Mouse (Mus musculus): ENCODE results near the gene Lrba. TPM values are rescaled to one million over a fixed set of nuclear protein-coding genes. Genes with fewer than 3 reads are reported as not detected.

Lrba gene
- total and polyA plus RNA-seq, 3 experiments = 12.3 to 22.6 (median 13.8) TPM

GRCm38 (mm10) chr3:86536751-86537150 is 312.3 kb downstream of the Lrba start:
- no peaks in the 10 kb centered on the region for H3K79me2 ChIP-seq (replicated peaks; ENCODE audit: control insufficient read depth, extremely low read depth, insufficient read depth, poor library complexity, severe bottlenecking)
- no peaks in the 10 kb centered on the region for H3K27me3 ChIP-seq (replicated peaks)
- no peak overlapping the region for H3K27ac ChIP-seq (ENCODE audit: insufficient read depth, low read depth)
- peaks cover 0 to 14% of the 10 kb centered on the region in 2 experiments; a peak in 3 of 4 replicates for H3K4me1 ChIP-seq (ENCODE audit: control insufficient read depth in 1 of 2, insufficient read depth in 2 of 2)
- H3K9me3 ChIP-seq (replicated peaks; ENCODE audit: low read length) = no peaks in the 10 kb centered on the region
- no peaks in the 10 kb centered on the region for H3K36me3 ChIP-seq (replicated peaks in 1 of 2; ENCODE audit: control insufficient read depth in 1 of 2, insufficient read depth in 1 of 2, low read length in 1 of 2)
- no peak overlapping the region for H3K4me2 ChIP-seq (ENCODE audit: insufficient read depth, low read depth, poor library complexity, severe bottlenecking)
- H3K4me3 ChIP-seq (replicated peaks in 1 of 3; ENCODE audit: low read depth in 2 of 3, low read length in 2 of 3, poor library complexity in 1 of 3) = no peak overlapping the region
- in situ Hi-C loops (cut with MboI; ENCODE audit: low pct_ligation_motif_present, low pct_unique_long_range_greater_than_20kb, low sequenced_read_pairs) = no loop called here
- no peak for DNase-seq (ENCODE audit: extremely low read depth)
- no peak overlapping the region for H3K9ac ChIP-seq (ENCODE audit: insufficient read depth, low read depth)
- dilution Hi-C loops (cut with MboI; ENCODE audit: extremely low pct_ligation_motif_present, extremely low pct_unique_long_range_greater_than_20kb, low sequenced_read_pairs) = no loop called here
- TF ChIP-seq ZKSCAN1 (IDR thresholded peaks at IDR 0.05; ENCODE audit: borderline replicate concordance, low read depth, low read length) = no peak
- no peak for TF ChIP-seq CHD2 (IDR thresholded peaks at IDR 0.05; ENCODE audit: low read length)
- no peak for TF ChIP-seq TBP (conservative IDR thresholded peaks at IDR 0.05; ENCODE audit: low read depth, low read length)

- in situ Hi-C loops (cut with MboI; ENCODE audit: low pct_ligation_motif_present, low pct_unique_long_range_greater_than_20kb, low sequenced_read_pairs) = no loop called here
- Histone ChIP-seq H3K36me3 (replicated peaks in 1 of 2; ENCODE audit: control insufficient read depth in 1 of 2, insufficient read depth in 1 of 2, low read length in 1 of 2) (no peaks in the 10 kb centered on the region), H3K27ac (ENCODE audit: insufficient read depth, low read depth) (no peak overlapping the region), H3K79me2 (replicated peaks; ENCODE audit: control insufficient read depth, extremely low read depth, insufficient read depth, poor library complexity, severe bottlenecking) (no peaks in the 10 kb centered on the region), H3K9me3 (replicated peaks; ENCODE audit: low read length) (no peaks in the 10 kb centered on the region), H3K27me3 (replicated peaks) (no peaks in the 10 kb centered on the region), H3K4me1 (ENCODE audit: control insufficient read depth in 1 of 2, insufficient read depth in 2 of 2) (peaks cover 0 to 14% of the 10 kb centered on the region in 2 experiments; a peak in 3 of 4 replicates), H3K9ac (ENCODE audit: insufficient read depth, low read depth) (no peak overlapping the region), H3K4me2 (ENCODE audit: insufficient read depth, low read depth, poor library complexity, severe bottlenecking) (peak overlapping the region; percentile 42; the same call in 1 of the 2 replicates), H3K4me3 (replicated peaks in 1 of 3; ENCODE audit: low read depth in 2 of 3, low read length in 2 of 3, poor library complexity in 1 of 3) (no peak overlapping the region)
- TF ChIP-seq ELF1 (IDR thresholded peaks at IDR 0.05; ENCODE audit: low read depth, low read length) (peak; percentile 9; the same call in 1 of the 2 replicates), UBTF (IDR thresholded peaks at IDR 0.05; ENCODE audit: low read depth, low read length) (no peak), SMC3 (IDR thresholded peaks at IDR 0.05; ENCODE audit: low read depth, low read length) (no peak), BHLHE40 (IDR thresholded peaks at IDR 0.05; ENCODE audit: low read depth, low read length) (no peak), MYC (IDR thresholded peaks at IDR 0.05; ENCODE audit: low read depth, low read length) (no peak), NRF1 (IDR thresholded peaks at IDR 0.05; ENCODE audit: low read depth, low read length) (no peak), SIN3A (IDR thresholded peaks at IDR 0.05; ENCODE audit: low read length) (no peak), IRF4 (IDR thresholded peaks at IDR 0.05; ENCODE audit: low read depth, low read length) (peak; percentile 67), TCF12 (IDR thresholded peaks at IDR 0.05; ENCODE audit: low read depth, low read length) (peak; percentile 35; the same call in 1 of the 2 replicates), JUND (conservative IDR thresholded peaks at IDR 0.05; ENCODE audit: low read depth, low read length) (0 out of 2 replicates have a peak, but pooled peaks have one; percentile 23), MEF2A (IDR thresholded peaks at IDR 0.05; ENCODE audit: borderline replicate concordance, low read depth, low read length) (no peak), CTCF (conservative IDR thresholded peaks at IDR 0.05 in 1 of 2, IDR thresholded peaks at IDR 0.05 in 1 of 2; ENCODE audit: low read depth in 2 of 2, low read length in 2 of 2) (0 out of 4 replicates have a peak, but pooled peaks of 1 of the 2 experiments have one; percentile 22), POLR2A (IDR thresholded peaks at IDR 0.05; ENCODE audit: low read depth, low read length) (no peak), USF1 (IDR thresholded peaks at IDR 0.05; ENCODE audit: low read depth, low read length) (no peak), JUN (IDR thresholded peaks at IDR 0.05; ENCODE audit: insufficient read depth, low read depth, low read length) (no peak), ZKSCAN1 (IDR thresholded peaks at IDR 0.05; ENCODE audit: borderline replicate concordance, low read depth, low read length) (no peak), RCOR1 (conservative IDR thresholded peaks at IDR 0.05; ENCODE audit: low read depth, low read length) (no peak)
- peak; percentile 55 for DNase-seq (ENCODE audit: extremely low read depth)
- dilution Hi-C loops (cut with MboI; ENCODE audit: extremely low pct_ligation_motif_present, extremely low pct_unique_long_range_greater_than_20kb, low sequenced_read_pairs) = no loop called here
Observed at GRCm38 (mm10) chr3:86538645-86539554, 314.4 kb downstream of the Lrba start.

All from CH12.LX (cell line).